ENCODE assay signal across 8 mouse cellular contexts in the genomic region with DNA sequence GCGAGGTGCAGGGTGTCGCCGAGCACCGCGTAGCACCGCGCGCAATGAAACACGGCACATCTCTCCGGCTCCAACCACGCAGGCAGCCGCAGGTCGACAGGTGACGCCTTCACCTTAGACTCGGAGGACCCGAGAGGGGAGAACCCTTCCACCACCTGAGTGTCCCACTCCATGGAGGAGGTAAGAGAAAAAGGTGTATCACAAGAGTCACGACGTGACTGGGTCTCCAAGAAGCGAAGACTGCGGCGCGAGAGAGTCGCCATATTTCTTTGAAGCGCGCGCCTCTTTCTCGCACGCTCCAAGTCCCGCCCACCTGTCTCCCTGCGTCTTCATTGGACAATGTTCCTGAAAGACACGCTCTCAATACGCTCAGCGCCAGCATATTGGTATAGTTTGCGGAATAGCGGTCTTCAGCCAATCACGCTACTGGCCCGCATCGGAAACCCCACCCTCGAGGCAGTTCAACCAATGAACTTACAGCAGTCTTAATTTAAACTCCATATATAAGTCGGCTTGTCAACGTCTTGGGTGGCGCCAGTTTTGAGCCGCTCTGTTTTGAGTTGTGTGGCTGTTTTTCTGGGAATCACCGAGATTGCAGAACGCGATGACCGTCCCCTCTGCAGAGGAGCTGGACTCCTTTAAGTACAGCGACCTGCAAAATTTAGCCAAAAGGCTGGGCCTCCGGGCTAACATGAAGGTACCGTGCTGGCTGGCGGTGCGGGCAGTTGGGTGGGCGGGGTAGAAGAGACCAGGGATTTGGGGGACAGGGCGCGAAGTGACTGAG. TPM values are rescaled to one million over a fixed set of nuclear protein-coding genes. Genes with fewer than 3 reads are reported as not detected.
A peak's percentile ranks its signal among the peaks of the same experiment; 100 is the strongest.
DNase-seq lines count a peak whose midpoint lies in the region; ATAC-seq lines count a peak whose summit lies in the region.

A gene (plus strand): TSS at position 100 of the 784 bp plus-strand sequence.
A gene (minus strand): TSS at position 271 of the 784 bp plus-strand sequence.

- no peak within 1 kb of the TSS for H3K27ac ChIP-seq in hindbrain, embryonic 14.5 days

- H3K9me3 ChIP-seq in hindbrain, embryonic 14.5 days (ENCODE audit: control insufficient read depth, low read length): no peaks in the 10 kb centered on the region

- H3K4me2 ChIP-seq in hindbrain, embryonic 14.5 days (replicated peaks): peak within 1 kb of the TSS; percentile 97

- peak within 1 kb of the TSS; percentile 58 for H3K9ac ChIP-seq in hindbrain, embryonic 14.5 days

- peaks cover 2% of the 10 kb centered on the region; the same call in 1 of the 2 replicates for H3K4me1 ChIP-seq in hindbrain, embryonic 14.5 days (replicated peaks; ENCODE audit: control insufficient read depth, insufficient read depth, low read length)

- no peaks in the 10 kb centered on the region for H3K36me3 ChIP-seq in hindbrain, embryonic 14.5 days (replicated peaks; ENCODE audit: control insufficient read depth, insufficient read depth)

- peak; percentile 100 for ATAC-seq in hindbrain, embryonic 14.5 days (ENCODE audit: low FRiP score)

- WGBS in hindbrain, embryonic 14.5 days: under 1% methylated on average over 55 of the region's 55 CpGs

- peak; percentile 100 for DNase-seq in R1 (ENCODE audit: low read depth, low spot score)
- peak; percentile 89 to 93 for DNase-seq in cerebellum, postnatal 25 days
- peak; percentile 82 to 87 for DNase-seq in frontal cortex, postnatal 25 days (ENCODE audit: low spot score in 2 of 2)
- DNase-seq in hindbrain, embryonic 14.5 days (ENCODE audit: low spot score): peak; percentile 97
- peak; percentile 86 to 89 for DNase-seq in layer of hippocampus, postnatal 36 days
- peak; percentile 98 for DNase-seq in lung, postnatal 36 days
- DNase-seq in retina, postnatal 1 day: peak; percentile 99
- DNase-seq in urinary bladder, adult 18-20 months (ENCODE audit: low spot score in 2 of 2): peak; percentile 79 to 87

- peak within 1 kb of the TSS; percentile 68 for H3K4me3 ChIP-seq in hindbrain, embryonic 14.5 days (replicated peaks; ENCODE audit: low read length)

- H3K27me3 ChIP-seq in hindbrain, embryonic 14.5 days (ENCODE audit: control insufficient read depth, insufficient read depth, low read length): no peaks in the 10 kb centered on the region

RNA-seq across cellular contexts. Expression of the first gene that starts in this region (rescaled TPM):
- polyA plus RNA-seq in hindbrain, embryonic 14.5 days (2014; fragmentation: Nextera tagmentation; extraction: Ambion mirVana): 11.0 and 13.8 TPM in 2 replicates
- total RNA-seq in layer of hippocampus, postnatal 36 days (2021): under 1 TPM; 0.60 to 0.83 TPM

RNA-seq across cellular contexts. Expression of the second gene that starts in this region (rescaled TPM):
- 3.2 and 6.1 TPM in 2 replicates for polyA plus RNA-seq in hindbrain, embryonic 14.5 days (2014; fragmentation: Nextera tagmentation; extraction: Ambion mirVana)
- total RNA-seq in layer of hippocampus, postnatal 36 days (2021): under 1 TPM; 0.35 to 0.56 TPM

Comparison
In these comparisons a context has a peak if more than half of its experiments do, and no peak if none do; other contexts are left out.
1. Peak in DNase-seq in layer of hippocampus, postnatal 36 days; RNA of the genes that start here not detected or under 1 TPM.